Mouse (Mus musculus) cortical plate, adult 2 months (tissue): Measurements from ENCODE around the gene Nox1.

Experiments used
- CTCF ChIP-seq: fragments of 200-500 bp; IDR thresholded peaks from 2 replicates; pipeline ENCODE4 v1.5.1; 2011; ENCODE audit warnings: mild to moderate bottlenecking, control low read depth, low read length; ENCODE audit not compliant: insufficient read depth; ENCODE audit errors: extremely low read depth
- POLR2A ChIP-seq: fragments of 200-500 bp; IDR thresholded peaks from 2 replicates; pipeline ENCODE4 v1.6.1; 2011; ENCODE audit warnings: mild to moderate bottlenecking, low read length, control low read depth; ENCODE audit not compliant: insufficient read depth; ENCODE audit errors: extremely low read depth

- TF ChIP-seq CTCF (no peak), POLR2A (no peak)
Measured at GRCm38 (mm10) chrX:134261191-134261590, 39.4 kb upstream of the Nox1 start.
